ENCODE assay signal across 15 mouse cellular contexts in the genomic region with DNA sequence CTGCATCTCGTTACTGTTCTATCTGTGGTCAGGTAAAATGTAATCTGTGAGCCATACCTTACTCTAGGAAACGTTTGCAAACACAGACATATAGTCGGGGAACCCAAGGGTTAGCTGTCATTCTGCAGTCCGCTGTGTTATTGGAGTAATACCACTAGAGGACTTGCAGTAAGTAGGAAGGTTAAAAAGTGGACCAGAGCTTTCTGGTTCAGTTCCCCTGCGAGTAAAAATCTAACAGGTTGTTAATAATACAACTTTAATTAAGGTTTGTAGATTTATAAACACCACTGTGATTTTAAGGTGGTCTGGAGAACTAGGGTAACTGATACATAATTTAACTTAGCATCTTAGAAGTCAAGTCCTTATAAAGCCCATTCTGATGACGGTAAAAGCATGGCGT.
"Had no signal": no experiment of that assay in that cellular context is flagged by ENCODE, and none has a peak within 500 bp of the region (broad histone marks: within the 10 kb centered on the region; RNA-seq: fewer than 3 reads in every experiment).

No protein-coding gene starts in this region.

- H3K4me1 ChIP-seq: intestine, embryonic 15.5 days; limb, embryonic 15.5 days had no signal

- H3K4me2 ChIP-seq: intestine, embryonic 15.5 days; limb, embryonic 12.5 days; limb, embryonic 15.5 days; liver, embryonic 11.5 days; lung, embryonic 14.5 days; midbrain, embryonic 12.5 days; midbrain, embryonic 15.5 days; neural tube, embryonic 13.5 days had no signal

- H3K9ac ChIP-seq: intestine, embryonic 15.5 days; limb, embryonic 12.5 days; limb, embryonic 15.5 days; liver, embryonic 14.5 days; liver, postnatal 0 days; lung, embryonic 14.5 days; midbrain, embryonic 12.5 days; midbrain, embryonic 15.5 days; neural tube, embryonic 13.5 days had no signal

- ATAC-seq: intestine, embryonic 15.5 days; liver, postnatal 0 days; lung, postnatal 0 days; midbrain, embryonic 15.5 days had no signal

- DNase-seq: left cerebral cortex, postnatal 4 days; liver, postnatal 0 days; lung, embryonic 14.5 days; thymus, adult 18-20 months; thymus, postnatal 36 days had no signal

- H3K27me3 ChIP-seq: intestine, embryonic 15.5 days; limb, embryonic 12.5 days; limb, embryonic 15.5 days; midbrain, embryonic 12.5 days; midbrain, embryonic 15.5 days; neural tube, embryonic 13.5 days had no signal

- H3K4me3 ChIP-seq: intestine, embryonic 15.5 days; limb, embryonic 12.5 days; limb, embryonic 15.5 days; midbrain, embryonic 12.5 days; midbrain, embryonic 15.5 days; neural tube, embryonic 13.5 days had no signal

- H3K9me3 ChIP-seq: intestine, embryonic 15.5 days; limb, embryonic 12.5 days; limb, embryonic 15.5 days; midbrain, embryonic 12.5 days; midbrain, embryonic 15.5 days; neural tube, embryonic 13.5 days had no signal

- H3K36me3 ChIP-seq: intestine, embryonic 15.5 days; limb, embryonic 15.5 days; midbrain, embryonic 12.5 days; midbrain, embryonic 15.5 days; neural tube, embryonic 13.5 days had no signal

- H3K27ac ChIP-seq: intestine, embryonic 15.5 days; limb, embryonic 12.5 days; limb, embryonic 15.5 days; liver, embryonic 14.5 days; macrophage; midbrain, embryonic 12.5 days; midbrain, embryonic 15.5 days; neural tube, embryonic 13.5 days had no signal
